Mouse (Mus musculus) gastrocnemius, postnatal 4 days (tissue): ENCODE measurements around the gene Map3k14. TPM values are rescaled to one million over a fixed set of nuclear protein-coding genes. Genes with fewer than 3 reads are reported as not detected.
"Not testable (repeated sequence)": the region's sequence is repeated elsewhere in the genome, so short reads cannot be mapped to it uniquely, and the experiment has no call there.

Source experiments
- DNase-seq, 2 experiments: peaks; one replicate each; pipeline ENCODE4 v3.0.0; 2021 to 2022; ENCODE audit warnings: low spot score in 2 of 2, mixed read lengths in 2 of 2
- total RNA-seq, 2 experiments: library from RNA; stranded (reverse); gene quantifications; 2 replicates each; pipeline ENCODE4 v1.2.3; 2021

The Map3k14 gene
- total RNA-seq, 2 experiments from 2014 or later: 7.7 to 7.8 TPM

DNA sequence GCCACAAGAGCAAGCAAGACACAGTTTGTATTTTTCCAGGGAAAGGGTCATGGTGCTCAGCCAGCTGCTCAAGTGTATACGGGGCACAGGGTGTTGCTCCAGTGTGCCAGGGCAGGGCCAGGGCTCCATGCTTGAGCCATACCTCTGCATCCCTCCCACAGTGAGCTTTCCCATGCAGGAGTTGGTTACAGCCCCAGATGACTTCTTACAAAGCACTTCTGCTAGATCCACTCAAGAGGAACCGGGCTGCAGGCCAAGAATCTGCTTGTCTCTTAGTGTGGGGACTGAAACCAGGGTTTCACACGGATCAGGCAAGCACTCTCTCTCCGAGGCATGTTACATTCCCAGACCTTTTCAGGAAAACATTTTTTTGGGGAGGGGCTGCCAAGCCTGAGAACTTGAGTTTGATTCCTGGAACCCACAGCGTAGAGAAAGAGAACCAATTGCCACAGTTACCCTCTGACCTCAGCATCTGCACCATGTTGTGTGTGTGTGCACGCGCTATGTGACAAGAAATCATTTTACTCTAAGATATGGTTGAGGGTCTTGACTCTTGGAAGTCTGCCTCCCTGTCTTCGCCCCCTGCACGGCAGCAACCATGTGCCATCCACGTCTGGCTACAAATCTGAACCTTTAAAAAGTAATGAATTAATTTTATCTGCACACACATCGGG, 19.6 kb downstream of the Map3k14 start:
- peak in 1 of 2 experiments; percentile 84 for DNase-seq

DNA sequence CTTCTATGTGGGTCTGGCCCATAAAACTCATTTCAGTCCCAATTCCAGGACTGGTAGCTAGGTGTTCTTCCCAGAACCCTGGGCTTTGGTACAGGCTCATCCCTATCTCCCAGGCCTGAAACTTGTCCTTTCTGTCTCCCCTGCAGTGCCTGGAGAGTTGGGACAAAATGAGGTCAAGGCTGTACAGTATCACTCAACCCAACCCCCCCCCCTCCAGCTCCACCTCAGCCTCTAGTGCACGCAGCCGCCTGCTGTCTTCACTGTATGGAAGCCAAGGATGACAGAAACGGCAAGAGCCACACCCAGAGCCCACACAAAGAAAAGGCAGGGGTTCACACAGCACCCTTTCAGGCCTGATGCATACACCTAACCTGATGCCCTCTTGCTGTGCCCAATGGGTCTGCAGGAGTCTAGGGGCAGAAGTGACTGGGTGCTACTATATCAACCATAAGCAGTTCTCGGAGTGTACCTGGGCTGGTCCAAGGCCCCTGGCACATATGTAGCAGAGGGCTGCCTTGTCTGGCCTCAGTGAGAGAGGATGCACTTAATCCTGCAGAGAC, 20.5 kb downstream of the Map3k14 start:
- no peak for DNase-seq

GRCm38 (mm10) chr11:103246081-103246730, 21.1 kb downstream of the Map3k14 start:
- DNase-seq: peak in 1 of 2 experiments; percentile 61

DNA sequence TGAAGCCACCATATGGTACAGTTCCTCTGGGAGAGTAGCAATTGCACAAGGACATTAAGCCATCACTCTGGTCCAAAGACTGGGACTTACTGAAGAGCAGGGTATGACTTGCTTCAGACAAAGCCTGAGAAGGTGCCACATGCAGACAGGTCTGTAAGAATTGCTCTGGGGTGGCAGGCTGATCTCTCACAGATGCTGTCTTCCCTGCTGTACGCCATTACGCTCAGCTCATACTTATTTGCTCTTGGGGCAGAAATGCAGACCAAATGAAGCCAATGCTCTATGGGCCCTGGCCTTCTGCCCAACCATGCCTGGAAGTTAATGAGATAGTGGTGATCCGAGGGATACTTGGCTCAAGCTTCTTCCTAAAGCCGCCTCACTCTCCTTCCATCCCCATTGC, 22.4 kb downstream of the Map3k14 start:
- DNase-seq: no peak

DNA sequence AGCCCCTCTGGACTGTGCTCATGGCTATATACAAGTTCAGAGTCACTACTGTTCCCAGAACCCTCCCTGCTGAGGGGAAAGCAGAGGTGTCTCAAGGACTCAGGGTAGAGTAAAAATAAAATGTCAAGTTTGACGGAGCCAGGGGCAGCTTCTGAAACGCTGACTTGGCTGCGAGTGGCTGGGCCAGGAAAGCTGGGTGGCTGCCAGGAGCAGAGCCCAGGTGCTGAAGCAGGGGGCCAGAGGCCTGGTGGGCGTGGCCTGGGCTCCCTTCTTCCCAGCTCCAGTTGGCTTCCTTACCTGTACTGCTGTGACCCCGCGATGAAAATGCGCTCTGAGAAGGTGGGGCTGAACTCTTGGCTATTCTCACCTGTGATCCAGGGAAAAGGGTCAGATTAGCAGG, 26.5 kb downstream of the Map3k14 start:
- no peak for DNase-seq

DNA sequence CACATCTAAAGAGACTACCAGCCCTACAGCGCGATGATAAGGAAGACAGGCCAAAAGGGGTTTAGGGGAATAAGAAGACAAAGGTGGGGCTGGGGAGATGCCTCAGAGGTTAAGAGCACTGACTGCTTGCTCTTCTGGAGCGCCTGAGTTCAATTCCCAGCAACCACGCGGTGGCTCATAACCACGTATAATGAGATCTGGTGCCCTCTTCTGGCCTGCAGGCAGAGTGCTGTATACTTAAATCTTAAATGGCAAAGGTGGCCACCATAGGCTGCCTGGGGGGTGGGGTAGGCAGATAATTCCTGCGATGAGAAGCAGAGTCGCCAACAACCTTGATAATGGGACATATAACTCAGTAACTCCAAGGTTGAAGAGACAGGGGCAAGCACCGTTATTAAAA, 29.5 kb downstream of the Map3k14 start:
- peak in 1 of 2 experiments; percentile 6 for DNase-seq

- DNase-seq: no peak
Measured at GRCm38 (mm10) chr11:103236903-103237302, 30.4 kb downstream of the Map3k14 start.

GRCm38 (mm10) chr11:103236431-103236830, 30.8 kb downstream of the Map3k14 start:
- no peak for DNase-seq

DNA sequence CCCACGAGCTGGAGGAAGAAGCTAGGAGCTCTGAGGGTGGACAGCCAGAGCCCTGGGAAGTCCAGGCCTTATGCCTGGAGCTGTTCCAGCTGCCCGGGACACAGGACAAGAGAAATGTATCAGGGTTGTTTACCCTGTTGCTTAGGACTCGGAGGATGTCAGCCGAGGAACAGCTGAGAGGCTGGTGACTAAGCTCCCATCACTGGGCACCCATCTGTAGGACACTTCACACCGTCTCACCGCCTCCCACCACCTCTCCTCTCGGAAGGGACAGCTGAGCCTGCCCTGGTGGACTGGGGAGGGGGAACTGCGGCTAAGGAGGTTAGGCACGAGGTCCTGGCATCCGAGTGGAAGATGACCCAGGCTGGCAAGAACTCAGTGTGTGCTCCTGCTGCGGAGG, 31.6 kb downstream of the Map3k14 start:
- DNase-seq: peak in 1 of 2 experiments; percentile 70

GRCm38 (mm10) chr11:103234447-103234846, 32.8 kb downstream of the Map3k14 start:
- no peak for DNase-seq

DNA sequence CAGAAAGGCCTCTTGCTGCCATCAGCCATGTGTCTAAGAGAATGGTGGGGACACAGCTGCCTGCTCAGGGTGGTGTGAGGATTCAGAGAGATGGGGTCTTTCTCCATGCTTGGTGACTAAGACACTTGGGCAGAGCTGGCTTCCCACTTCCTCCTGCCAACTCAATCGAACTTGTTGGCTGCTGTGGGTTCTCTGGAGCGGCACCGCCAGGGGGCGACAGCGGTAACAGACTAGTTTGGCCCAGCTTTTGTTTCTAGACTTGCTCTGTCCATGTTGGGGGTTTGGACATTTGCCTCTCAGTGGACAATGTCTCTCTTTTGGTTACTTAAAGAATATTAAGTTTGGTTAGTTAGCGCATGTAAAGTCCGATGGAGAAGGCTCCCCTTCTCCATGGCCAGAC, 34.3 kb downstream of the Map3k14 start:
- DNase-seq: peak; percentile 76 to 86

- no peak for DNase-seq
Measured at GRCm38 (mm10) chr11:103231367-103231766, 35.9 kb downstream of the Map3k14 start.

DNA sequence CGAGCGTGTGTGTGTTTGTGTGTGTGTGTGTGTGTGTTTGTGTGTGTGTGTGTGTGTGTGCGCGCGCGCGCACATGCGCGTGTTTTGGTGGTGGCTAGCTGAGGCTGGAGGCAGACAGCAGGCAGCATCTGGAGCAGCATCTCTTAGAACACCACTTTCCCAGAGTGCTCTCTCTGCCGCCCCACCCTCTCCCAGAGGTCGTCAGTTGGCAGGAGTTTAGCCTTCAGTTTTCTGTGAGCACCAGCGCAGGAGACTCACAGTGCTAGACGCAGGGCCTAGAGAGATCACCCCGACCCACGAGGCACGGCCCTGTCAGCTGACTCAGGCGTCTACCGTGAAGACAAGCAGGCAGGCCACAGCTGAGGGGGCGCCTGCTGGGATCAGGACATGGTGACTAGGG, 36.6 kb downstream of the Map3k14 start:
- peak in 1 of 2 experiments; percentile 58 for DNase-seq

- no peak for DNase-seq
Measured at GRCm38 (mm10) chr11:103229608-103230007, 37.7 kb downstream of the Map3k14 start.

GRCm38 (mm10) chr11:103223951-103224456, 43.3 kb downstream of the Map3k14 start:
- DNase-seq: peak in 1 of 2 experiments; percentile 50

GRCm38 (mm10) chr11:103223444-103223843, 43.8 kb downstream of the Map3k14 start:
- DNase-seq: no peak

DNA sequence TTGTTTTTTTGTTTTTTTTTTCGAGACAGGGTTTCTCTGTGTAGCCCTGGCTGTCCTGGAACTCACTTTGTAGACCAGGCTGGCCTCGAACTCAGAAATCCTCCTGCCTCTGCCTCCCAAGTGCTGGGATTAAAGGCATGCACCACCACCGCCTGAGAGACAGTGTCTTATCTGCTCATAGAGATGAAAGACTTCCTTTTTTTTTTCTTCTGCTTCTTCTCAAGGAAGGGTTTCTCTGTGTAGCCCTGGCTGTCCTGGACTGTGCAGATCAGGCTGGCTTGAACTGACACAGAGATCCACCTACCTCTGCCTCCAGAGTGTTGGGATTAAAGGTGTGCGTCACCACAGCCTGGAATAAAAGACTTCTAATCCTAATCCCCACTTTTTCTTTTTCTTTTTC, 44.6 kb downstream of the Map3k14 start:
- not testable (repeated sequence) for DNase-seq

DNA sequence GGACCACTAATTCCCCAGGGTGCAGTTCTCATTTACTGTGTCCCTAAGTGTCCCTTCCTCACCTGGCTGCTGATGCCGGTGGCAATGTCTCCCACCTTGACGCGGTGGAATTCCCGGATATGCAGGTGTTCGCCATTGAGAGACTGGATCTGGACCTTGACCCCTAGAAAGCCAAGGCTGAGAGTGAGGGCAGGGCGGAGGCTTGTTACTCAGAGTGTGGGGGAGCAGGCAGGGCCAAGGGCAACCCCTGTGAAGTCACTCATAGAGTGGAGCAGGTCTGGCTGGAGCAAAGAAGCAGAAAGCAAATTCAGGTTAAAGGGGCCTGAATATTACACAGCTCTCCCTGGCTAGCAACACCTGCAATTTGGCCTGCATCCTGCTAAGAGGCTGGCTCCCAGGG, 45.8 kb downstream of the Map3k14 start:
- DNase-seq: no peak

- no peak for DNase-seq
Measured at GRCm38 (mm10) chr11:103219995-103220394, 47.3 kb downstream of the Map3k14 start.

DNA sequence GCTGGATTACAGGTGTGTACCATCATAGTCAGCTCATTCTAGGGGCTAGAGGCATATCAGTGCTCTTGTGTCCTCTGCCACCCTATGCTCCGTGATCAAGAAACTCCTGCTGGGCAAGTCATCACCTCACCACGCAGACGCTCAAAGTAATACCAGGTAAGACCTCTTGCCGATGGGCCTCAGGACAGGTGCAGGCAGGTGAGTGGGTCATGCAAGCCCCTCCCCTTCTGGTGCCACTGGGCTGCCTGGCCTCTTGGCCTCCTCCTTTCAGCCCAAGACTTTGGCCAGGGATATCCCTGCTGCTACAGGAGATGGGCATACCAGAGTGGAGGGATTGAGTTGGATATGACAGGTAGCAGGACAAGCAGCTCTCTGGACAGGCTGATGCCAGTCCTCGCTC, 48.0 kb downstream of the Map3k14 start:
- DNase-seq: no peak

DNA sequence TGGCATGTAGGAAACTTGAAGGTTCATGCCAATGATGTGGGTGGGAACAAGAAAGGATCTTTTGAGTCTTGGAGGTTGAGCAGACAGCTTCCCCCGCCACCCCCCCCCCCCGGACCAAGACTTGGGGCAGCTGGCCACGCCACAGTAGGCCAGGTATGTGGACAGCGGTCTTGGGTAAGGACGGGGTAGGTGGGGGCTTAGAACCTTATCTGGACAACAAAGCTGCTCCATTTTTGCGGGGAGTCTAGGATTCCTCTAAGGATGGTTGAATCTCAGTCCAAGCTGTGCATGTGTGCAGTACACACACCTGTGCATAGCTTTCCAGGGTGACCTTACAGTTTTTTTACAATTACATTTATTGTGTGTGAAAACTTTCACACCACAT, 48.8 kb downstream of the Map3k14 start:
- no peak for DNase-seq

DNA sequence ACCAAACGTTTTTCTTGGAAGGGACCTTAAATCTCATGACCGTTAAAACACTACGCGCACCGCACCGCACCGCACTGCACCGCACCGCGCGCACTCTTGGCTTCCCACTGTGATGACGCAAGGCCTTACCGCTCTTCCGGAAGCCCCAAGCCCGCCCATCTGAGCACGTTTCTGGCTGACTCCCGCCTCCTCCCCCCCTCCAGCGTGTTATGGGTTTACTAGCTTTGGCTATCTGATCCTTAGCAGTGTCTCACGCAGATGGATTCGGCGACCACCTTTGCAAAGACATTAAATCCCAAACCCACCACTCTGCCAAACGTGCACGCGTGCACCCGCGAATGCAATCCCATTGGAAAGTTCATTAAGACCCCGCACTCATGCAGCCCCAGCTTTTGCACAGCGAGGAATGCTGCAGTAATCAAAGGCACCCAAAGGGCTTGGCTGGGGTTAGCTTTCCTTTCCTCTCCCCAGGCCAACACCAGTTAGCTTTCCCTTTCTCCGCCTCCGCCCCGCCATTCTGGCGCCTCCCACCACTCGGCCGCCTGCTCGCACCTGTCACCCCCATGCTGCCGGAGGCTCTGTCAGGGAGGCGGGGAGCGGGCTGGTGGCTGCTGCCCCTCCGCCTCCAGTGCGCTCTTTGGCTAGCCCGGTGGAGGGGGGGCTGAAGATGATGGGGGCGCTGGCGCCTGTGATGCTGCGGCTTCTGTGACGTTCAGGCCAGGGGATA, 49.3 kb downstream of the Map3k14 start, which contains the start of gene Spata32:
Spata32 (minus strand) TSS at position 643 of the 727 bp plus-strand sequence.
- DNase-seq: peak in 1 of 2 experiments; percentile 70
